Mouse (Mus musculus): Measurements from ENCODE around the gene Nlgn1.

The Nlgn1 gene

GRCm38 (mm10) chr3:26042966-26043365 is 289.3 kb downstream of the Nlgn1 start:
- DNase-seq, result no peak

GRCm38 (mm10) chr3:26039696-26040095 is 292.6 kb downstream of the Nlgn1 start:
- DNase-seq, result no peak

- DNase-seq, result no peak
Observed at GRCm38 (mm10) chr3:26026025-26026424, 306.2 kb downstream of the Nlgn1 start.

GRCm38 (mm10) chr3:26023217-26023616 is 309.0 kb downstream of the Nlgn1 start:
- no peak for DNase-seq

- DNase-seq, result no peak
Observed at GRCm38 (mm10) chr3:26021632-26022184, 310.6 kb downstream of the Nlgn1 start.

- no peak for DNase-seq
Observed at GRCm38 (mm10) chr3:26011310-26012078, 320.8 kb downstream of the Nlgn1 start.

GRCm38 (mm10) chr3:26002863-26003608 is 329.2 kb downstream of the Nlgn1 start:
- DNase-seq, result no peak

GRCm38 (mm10) chr3:26002367-26002766 is 329.9 kb downstream of the Nlgn1 start:
- DNase-seq, result no peak

GRCm38 (mm10) chr3:25967546-25967945 is 364.7 kb downstream of the Nlgn1 start:
- no peak for DNase-seq

- DNase-seq, result no peak
Observed at GRCm38 (mm10) chr3:25964237-25964636, 368.0 kb downstream of the Nlgn1 start.

GRCm38 (mm10) chr3:25963568-25963967 is 368.7 kb downstream of the Nlgn1 start:
- DNase-seq, result no peak

GRCm38 (mm10) chr3:25916535-25916934 is 415.7 kb downstream of the Nlgn1 start:
- no peak for DNase-seq

GRCm38 (mm10) chr3:25914365-25915065 is 417.7 kb downstream of the Nlgn1 start:
- no peak for DNase-seq

- DNase-seq, result no peak
Observed at GRCm38 (mm10) chr3:25903140-25903809, 429.0 kb downstream of the Nlgn1 start.

GRCm38 (mm10) chr3:25897456-25897855 is 434.8 kb downstream of the Nlgn1 start:
- DNase-seq, result no peak

- DNase-seq, result no peak
Observed at GRCm38 (mm10) chr3:25884797-25885196, 447.5 kb downstream of the Nlgn1 start.

GRCm38 (mm10) chr3:25869161-25869560 is 463.1 kb downstream of the Nlgn1 start:
- no peak for DNase-seq

- DNase-seq, result no peak
Observed at GRCm38 (mm10) chr3:25858384-25858783, 473.9 kb downstream of the Nlgn1 start.

GRCm38 (mm10) chr3:25844686-25845462 is 487.4 kb downstream of the Nlgn1 start:
- no peak for DNase-seq

- no peak for DNase-seq
Observed at GRCm38 (mm10) chr3:25830237-25830636, 502.0 kb downstream of the Nlgn1 start.

GRCm38 (mm10) chr3:25813368-25813767 is 518.9 kb downstream of the Nlgn1 start:
- no peak for DNase-seq

GRCm38 (mm10) chr3:25807559-25807958 is 524.7 kb downstream of the Nlgn1 start:
- DNase-seq, result no peak
